Mouse (Mus musculus) layer of hippocampus, adult 2 months (tissue): ENCODE results near the gene Zdhhc18. TPM values are rescaled to one million over a fixed set of nuclear protein-coding genes. Genes with fewer than 3 reads are reported as not detected.

Experiments
- DNase-seq, 2 experiments: peaks; one replicate each; pipeline ENCODE4 v3.0.0; 2022; ENCODE audit warnings: low spot score in 2 of 2
- H3K27ac ChIP-seq: fragments of 200-600 bp; 2 replicates; pipeline ENCODE4 v1.8.1; 2022
- H3K4me3 ChIP-seq: fragments of 200-600 bp; 2 replicates; pipeline ENCODE4 v1.8.1; 2022; ENCODE audit warnings: mild to moderate bottlenecking
- CTCF ChIP-seq: fragments of 200-600 bp; conservative IDR thresholded peaks from 2 replicates; pipeline ENCODE4 v1.8.1; 2022; ENCODE audit warnings: antibody characterized with exemption, mild to moderate bottlenecking, moderate library complexity
- microRNA-seq, 2 experiments: library from miRNA; unstranded; fragments of <30 nt; microRNA quantifications; one replicate each; pipeline ENCODE4 v1.2.0; 2021
- total RNA-seq, 2 experiments: library from RNA; stranded (reverse); gene quantifications; 2 replicates each; pipeline ENCODE4 v1.2.3; 2021

Gene Zdhhc18
- total RNA-seq, 2 experiments from 2014 or later, result 37.1 to 38.0 TPM

DNA sequence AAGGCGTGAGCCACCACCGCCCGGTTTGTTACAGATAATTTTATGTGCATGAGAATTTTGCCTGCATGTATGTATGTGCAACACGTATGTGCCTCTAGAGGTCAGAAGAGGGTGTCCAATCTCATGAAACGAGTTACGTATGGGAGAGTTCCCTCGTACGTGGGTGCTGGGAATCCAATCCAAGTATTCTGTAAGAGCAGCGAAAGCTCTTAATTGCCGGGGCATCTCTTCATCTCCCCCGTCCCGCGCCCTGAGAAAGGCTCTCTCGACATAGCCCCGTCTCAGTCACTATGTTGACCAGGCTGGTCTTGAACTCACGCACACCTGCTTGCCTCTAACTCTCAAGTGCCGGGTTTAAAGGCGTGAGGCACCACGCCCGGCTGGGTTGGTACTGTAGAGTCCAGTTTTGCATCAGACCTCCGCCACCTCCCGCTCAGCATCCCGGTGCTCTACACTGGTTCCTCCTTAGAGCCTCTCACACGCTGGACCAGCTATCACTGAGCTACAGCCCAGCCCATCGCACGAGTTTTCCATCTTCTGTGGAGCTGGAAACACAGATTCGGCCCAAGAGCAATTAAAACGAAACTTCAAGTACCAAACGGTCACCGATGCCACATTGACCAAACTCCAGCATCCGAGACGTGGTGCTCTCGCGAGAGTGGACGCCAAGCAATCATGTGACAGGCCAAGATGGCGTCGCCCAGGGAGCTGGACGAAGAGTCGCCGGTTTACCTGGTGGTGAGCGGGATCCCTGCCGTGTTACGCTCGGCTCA lies 75.7 kb downstream of the Zdhhc18 start, which contains the start of gene Gpatch3:
Gpatch3 (plus strand) TSS at position 676 of the 773 bp plus-strand sequence.
- TF ChIP-seq CTCF, result peak; percentile 59
- DNase-seq, result peak; percentile 86 to 91
- Histone ChIP-seq H3K27ac (peak within 1 kb of the TSS; percentile 88), H3K4me3 (peak within 1 kb of the TSS; percentile 93)

DNA sequence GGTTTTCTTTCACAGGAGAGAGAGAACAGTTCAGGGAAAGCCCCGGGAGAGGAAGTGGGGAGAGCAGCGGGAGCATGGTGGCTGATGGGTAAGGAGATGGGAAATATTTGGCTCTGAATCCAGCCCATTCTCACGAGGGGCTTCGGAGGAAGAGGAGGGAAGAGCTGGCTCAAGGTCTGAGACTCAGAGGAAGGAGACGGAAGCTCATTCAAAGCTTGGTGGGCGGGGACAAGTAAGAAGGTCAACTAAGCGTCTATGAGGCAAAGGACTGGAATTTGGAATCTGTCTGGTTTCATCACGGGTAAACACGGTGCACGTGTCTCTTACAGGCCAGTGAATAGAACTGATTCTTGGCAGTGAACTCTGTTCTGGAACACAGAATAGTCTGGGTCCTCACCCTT lies 79.9 kb downstream of the Zdhhc18 start:
- Histone ChIP-seq H3K4me3 (no peak overlapping the region), H3K27ac (no peak overlapping the region)
- TF ChIP-seq CTCF, result no peak
- no peak for DNase-seq

- Histone ChIP-seq H3K27ac (no peak overlapping the region), H3K4me3 (no peak overlapping the region)
- TF ChIP-seq CTCF, result no peak
- no peak for DNase-seq
These were observed 80.5 kb downstream of the Zdhhc18 start for GRCm38 (mm10) chr4:133569291-133570065.

GRCm38 (mm10) chr4:133567251-133567650 lies 82.7 kb downstream of the Zdhhc18 start:
- no peak for TF ChIP-seq CTCF
- DNase-seq, result no peak
- no peak overlapping the region for H3K27ac ChIP-seq
- no peak overlapping the region for H3K4me3 ChIP-seq

- no peak for TF ChIP-seq CTCF
- H3K4me3 ChIP-seq, result no peak overlapping the region
- no peak overlapping the region for H3K27ac ChIP-seq
- DNase-seq, result no peak
These were observed 86.8 kb downstream of the Zdhhc18 start for GRCm38 (mm10) chr4:133563123-133563571.

GRCm38 (mm10) chr4:133561622-133562021 lies 88.3 kb downstream of the Zdhhc18 start:
- no peak for DNase-seq
- TF ChIP-seq CTCF, result no peak
- no peak overlapping the region for H3K4me3 ChIP-seq
- no peak overlapping the region for H3K27ac ChIP-seq

GRCm38 (mm10) chr4:133559846-133560245 lies 90.1 kb downstream of the Zdhhc18 start:
- no peak for TF ChIP-seq CTCF
- DNase-seq, result no peak

DNA sequence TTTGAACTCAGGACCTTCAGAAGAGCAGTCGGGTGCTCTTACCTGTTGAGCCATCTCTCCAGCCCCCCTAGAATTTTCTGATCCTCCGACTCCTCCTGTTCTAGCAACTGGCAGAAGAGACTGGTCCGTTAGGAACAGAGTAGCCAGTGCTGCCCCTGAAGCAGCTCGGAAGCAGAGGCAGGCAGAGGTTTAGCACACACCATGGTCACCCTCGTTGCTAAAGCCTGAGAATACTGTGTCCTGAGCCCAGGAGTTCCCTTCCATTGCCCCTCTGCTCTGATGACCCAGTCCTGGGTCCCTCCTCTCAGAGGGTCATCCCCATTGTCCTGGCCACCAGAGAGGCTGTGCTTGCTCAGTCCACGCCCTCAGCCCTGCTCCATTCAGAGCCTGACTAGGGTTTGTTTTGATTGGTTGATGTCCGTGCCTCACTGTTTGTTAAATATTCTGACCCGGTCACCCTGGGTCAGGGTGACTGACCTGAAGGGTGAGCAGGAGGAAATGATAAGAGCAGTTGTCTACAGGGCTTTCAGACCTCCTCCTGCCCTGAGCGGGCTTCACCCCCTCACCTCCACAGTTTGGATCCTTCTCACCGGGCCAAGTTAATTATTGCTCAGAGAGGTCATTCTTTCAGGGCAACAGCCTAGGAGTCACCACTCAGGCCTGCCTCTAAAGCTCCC lies 92.8 kb downstream of the Zdhhc18 start:
- no peak overlapping the region for H3K4me3 ChIP-seq
- TF ChIP-seq CTCF, result no peak
- no peak for DNase-seq
- H3K27ac ChIP-seq, result no peak overlapping the region

More at GRCm38 (mm10) chr4:133559846-133560245, 90.1 kb downstream of the Zdhhc18 start:
- no peak overlapping the region for H3K27ac ChIP-seq
- H3K4me3 ChIP-seq, result no peak overlapping the region

Small RNA genes lying within 50 kb of the gene (microRNA-seq; reads per million reads assigned to microRNA genes)
- 0 reads per million in 2 experiments for gene Gm23158

Other genes with a start within 250 kb of the Zdhhc18 start
- not detected for gene Tent5b, start 170.0 kb downstream of the Zdhhc18 start, total RNA-seq
- gene Trnp1, start 151.6 kb downstream of the Zdhhc18 start, total RNA-seq, result 100 to 1,000 TPM; 154 to 165 TPM
- gene Kdf1, start 131.2 kb downstream of the Zdhhc18 start, total RNA-seq, result under 1 TPM in 1 of 2 experiments, not detected in 1; 0.34 TPM
- 100 to 1,000 TPM; 123 to 128 TPM for gene Nudc, start 104.2 kb downstream of the Zdhhc18 start, total RNA-seq
- gene Nr0b2, start 96.8 kb downstream of the Zdhhc18 start, total RNA-seq, result not detected
- gene Gpatch3, start 75.4 kb downstream of the Zdhhc18 start, total RNA-seq, result 10 to 100 TPM in 1 of 2 experiments, 1 to 10 TPM in 1; 6.5 to 10.3 TPM
- gene Gpn2, start 65.8 kb downstream of the Zdhhc18 start, total RNA-seq, result 10 to 100 TPM; 10.7 to 11.6 TPM
- 1 to 10 TPM; 1.6 to 1.8 TPM for gene Sfn, start 48.0 kb downstream of the Zdhhc18 start, total RNA-seq
- gene Pigv, start 22.5 kb upstream of the Zdhhc18 start, total RNA-seq, result 1 to 10 TPM; 9.1 to 9.7 TPM
- gene Arid1a, start 106.6 kb upstream of the Zdhhc18 start, total RNA-seq, result 10 to 100 TPM; 83.2 to 88.6 TPM
- gene Rps6ka1, start 237.6 kb upstream of the Zdhhc18 start, total RNA-seq, result 10 to 100 TPM in 1 of 2 experiments, 1 to 10 TPM in 1; 8.6 to 11.9 TPM